Mouse (Mus musculus) midbrain, embryonic 16.5 days (tissue): ENCODE measurements around the gene Spag7. TPM values are rescaled to one million over a fixed set of nuclear protein-coding genes. Genes with fewer than 3 reads are reported as not detected.

ENCODE experiments used
- ATAC-seq: fragments of 200-750 bp; cut with Nextera tagmentation; 2 replicates; pipeline ENCODE4 v1.8.0; 2017; ENCODE audit warnings: moderate TSS enrichment
- H3K27ac ChIP-seq: fragments of 300-500 bp; sonication (generic); 2 replicates; pipeline ENCODE4 v1.5.1; 2014; ENCODE audit warnings: mild to moderate bottlenecking, low read length, mixed read lengths
- H3K27me3 ChIP-seq: fragments of 300-500 bp; sonication (generic); 2 replicates; pipeline ENCODE4 v1.6.1; 2014; ENCODE audit warnings: low read depth, low read length, mixed read lengths; ENCODE audit not compliant: control insufficient read depth, insufficient read depth
- H3K36me3 ChIP-seq: fragments of 300-500 bp; sonication (generic); 2 replicates; pipeline ENCODE4 v1.6.1; 2014; ENCODE audit warnings: mild to moderate bottlenecking, low read length, moderate library complexity, mixed read lengths; ENCODE audit not compliant: control insufficient read depth, insufficient read depth
- H3K4me1 ChIP-seq: fragments of 300-500 bp; sonication (generic); 2 replicates; pipeline ENCODE4 v1.6.1; 2014; ENCODE audit warnings: mild to moderate bottlenecking, low read length, mixed read lengths; ENCODE audit not compliant: control insufficient read depth, insufficient read depth
- H3K4me2 ChIP-seq: fragments of 300-500 bp; sonication (generic); 2 replicates; pipeline ENCODE4 v1.6.1; 2014; ENCODE audit warnings: mild to moderate bottlenecking, low read length, mixed read lengths
- H3K4me3 ChIP-seq: fragments of 300-500 bp; sonication (generic); 2 replicates; pipeline ENCODE4 v1.5.1; 2014; ENCODE audit warnings: low read depth, mild to moderate bottlenecking, low read length, moderate library complexity, mixed read lengths
- H3K9ac ChIP-seq: fragments of 300-500 bp; sonication (generic); 2 replicates; pipeline ENCODE4 v1.6.1; 2014; ENCODE audit warnings: low read depth, low read length, mixed read lengths
- H3K9me3 ChIP-seq: fragments of 300-500 bp; sonication (generic); replicated peaks from 2 replicates; pipeline ENCODE4 v1.6.1; 2014; ENCODE audit warnings: mild to moderate bottlenecking, low read length, mixed read lengths; ENCODE audit not compliant: control insufficient read depth, poor library complexity, severe bottlenecking
- WGBS: fragments of 180-500 bp; shearing (Covaris S2); extraction: QIAGEN DNeasy Blood & Tissue Kit; methylation state at CpG from one replicate; pipeline ENCODE4 v1.1.7; 2014; 5-methylcytosine and 5-hydroxymethylcytosine counted together
- polyA plus RNA-seq: library from polyadenylated mRNA; unstranded; fragments of >200 nt; fragmentation: Nextera tagmentation; extraction: Ambion mirVana; gene quantifications from 2 replicates; pipeline ENCODE4 v1.2.1, GENCODE M21; 2015

The Spag7 gene
- polyA plus RNA-seq, 1 experiment from 2014 or later, result 151 TPM

- no peak overlapping the region for H3K27ac ChIP-seq
- H3K4me3 ChIP-seq, result no peak overlapping the region
- H3K27me3 ChIP-seq, result no peaks in the 10 kb centered on the region
- H3K4me1 ChIP-seq, result no peaks in the 10 kb centered on the region
- WGBS, result 56% methylated on average over 5 of the region's 5 CpGs
- H3K9me3 ChIP-seq, result no peaks in the 10 kb centered on the region
- ATAC-seq, result no peak
- H3K9ac ChIP-seq, result no peak overlapping the region
- no peak overlapping the region for H3K4me2 ChIP-seq
- H3K36me3 ChIP-seq, result no peaks in the 10 kb centered on the region
Observed at GRCm38 (mm10) chr11:70629557-70629956, 39.7 kb downstream of the Spag7 start.

DNA sequence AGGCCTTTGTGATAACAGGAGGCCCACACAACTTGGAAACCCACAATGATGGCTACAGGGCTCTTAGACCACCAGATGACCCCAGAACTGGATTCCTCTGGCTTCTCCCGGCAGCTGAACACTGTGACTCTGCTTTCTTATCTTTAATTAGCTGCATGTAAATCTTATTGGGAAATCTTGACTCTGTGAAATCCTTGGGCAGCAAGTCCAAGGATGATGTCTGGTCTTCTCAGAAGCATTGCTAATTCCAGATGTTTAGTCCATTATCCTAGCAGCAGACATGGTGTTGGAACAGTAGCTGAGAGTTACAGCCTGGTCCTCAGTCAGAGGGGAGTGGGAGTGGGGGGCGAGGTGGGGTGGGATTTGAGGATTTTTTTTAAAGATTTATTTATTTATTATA, 40.8 kb downstream of the Spag7 start:
- H3K9me3 ChIP-seq, result no peaks in the 10 kb centered on the region
- WGBS, result 79% methylated on average over 2 of the region's 2 CpGs
- no peak overlapping the region for H3K27ac ChIP-seq
- H3K4me2 ChIP-seq, result no peak overlapping the region
- H3K36me3 ChIP-seq, result no peaks in the 10 kb centered on the region
- H3K27me3 ChIP-seq, result no peaks in the 10 kb centered on the region
- H3K9ac ChIP-seq, result no peak overlapping the region
- no peaks in the 10 kb centered on the region for H3K4me1 ChIP-seq
- H3K4me3 ChIP-seq, result no peak overlapping the region
- no peak for ATAC-seq

DNA sequence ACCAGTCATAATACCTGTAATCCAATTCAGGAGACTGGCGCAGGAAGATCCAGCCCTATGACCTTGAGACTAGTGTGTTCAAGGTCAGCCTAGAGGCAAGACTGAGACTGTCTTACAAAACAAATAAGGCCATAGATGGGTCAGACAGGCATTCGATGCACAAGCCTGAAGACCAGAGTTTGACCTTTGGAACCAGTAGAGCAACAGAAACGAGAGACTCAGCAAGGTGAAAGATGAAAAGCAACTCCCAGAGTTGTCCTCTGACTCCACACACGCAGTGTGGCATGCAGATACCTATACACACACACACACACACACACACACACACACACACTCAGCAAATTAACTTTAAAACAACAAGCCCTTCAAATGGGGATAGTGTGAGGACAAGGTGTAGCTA, 42.3 kb downstream of the Spag7 start:
- no peaks in the 10 kb centered on the region for H3K4me1 ChIP-seq
- WGBS, result 81% methylated on average over 4 of the region's 4 CpGs
- no peak overlapping the region for H3K27ac ChIP-seq
- no peaks in the 10 kb centered on the region for H3K27me3 ChIP-seq
- ATAC-seq, result no peak
- no peaks in the 10 kb centered on the region for H3K9me3 ChIP-seq
- no peak overlapping the region for H3K4me3 ChIP-seq
- H3K36me3 ChIP-seq, result no peaks in the 10 kb centered on the region
- H3K9ac ChIP-seq, result no peak overlapping the region
- no peak overlapping the region for H3K4me2 ChIP-seq

DNA sequence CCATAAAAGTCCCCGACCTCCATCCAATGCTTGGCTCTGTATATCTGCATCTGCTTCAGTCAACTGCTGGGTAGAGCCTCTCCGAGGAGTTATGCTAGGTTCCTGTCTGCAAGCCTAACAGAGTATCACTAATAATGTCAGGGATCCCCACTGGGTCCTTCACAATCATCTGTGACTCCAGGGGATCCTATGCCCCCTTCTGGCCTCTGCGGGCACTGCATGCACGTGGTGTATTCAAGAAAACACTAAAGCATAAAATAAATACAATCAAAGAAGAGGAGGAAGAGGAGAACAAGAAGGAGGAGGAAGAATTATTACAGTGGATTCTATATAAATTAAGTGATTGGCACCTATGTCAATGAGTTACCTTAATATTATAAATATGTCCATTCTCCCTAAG, 43.7 kb downstream of the Spag7 start:
- Histone ChIP-seq H3K4me3 (no peak overlapping the region), H3K4me1 (no peaks in the 10 kb centered on the region), H3K27ac (no peak overlapping the region), H3K9me3 (no peaks in the 10 kb centered on the region), H3K4me2 (no peak overlapping the region), H3K27me3 (no peaks in the 10 kb centered on the region), H3K36me3 (no peaks in the 10 kb centered on the region), H3K9ac (no peak overlapping the region)
- ATAC-seq, result no peak
- WGBS, result 53% methylated on average over 4 of the region's 4 CpGs

DNA sequence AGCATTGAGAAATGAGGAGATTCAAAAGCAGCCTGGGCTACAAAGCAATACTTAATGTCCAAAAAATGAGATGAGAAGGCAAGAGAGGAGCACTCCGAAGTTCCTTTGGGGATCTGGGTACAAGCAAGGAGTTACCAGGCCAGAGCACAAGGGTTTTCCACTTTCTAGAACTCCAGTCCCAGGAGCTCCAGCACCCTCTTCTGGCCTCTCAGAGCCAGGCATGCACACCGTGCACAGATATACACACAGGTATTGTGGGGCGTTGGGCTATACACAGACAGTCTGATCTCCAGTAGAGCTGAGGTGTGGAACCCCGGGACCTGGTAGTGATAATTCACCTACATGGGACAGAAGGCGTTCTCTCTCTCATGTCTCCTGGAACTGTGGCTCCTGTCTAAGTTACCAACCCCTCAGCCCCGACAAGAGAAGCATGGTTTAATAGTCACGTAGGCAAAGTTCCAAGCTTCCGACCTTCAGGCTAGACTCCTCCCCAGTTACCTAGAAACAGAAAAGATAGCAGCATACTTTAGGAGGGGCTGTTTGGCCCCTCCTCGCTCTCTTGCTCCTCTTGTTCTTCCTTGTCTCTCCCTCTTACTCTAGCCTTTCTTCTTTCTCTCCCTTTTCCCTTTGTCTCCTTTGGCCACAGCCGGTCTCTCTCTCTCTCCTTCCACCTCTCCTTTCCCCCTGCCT, 46.0 kb downstream of the Spag7 start:
- WGBS, result 88% methylated on average over 10 of the region's 10 CpGs
- no peak overlapping the region for H3K9ac ChIP-seq
- no peak overlapping the region for H3K4me2 ChIP-seq
- H3K36me3 ChIP-seq, result no peaks in the 10 kb centered on the region
- ATAC-seq, result no peak
- H3K27me3 ChIP-seq, result no peaks in the 10 kb centered on the region
- no peak overlapping the region for H3K27ac ChIP-seq
- H3K4me1 ChIP-seq, result no peaks in the 10 kb centered on the region
- no peaks in the 10 kb centered on the region for H3K9me3 ChIP-seq
- no peak overlapping the region for H3K4me3 ChIP-seq

GRCm38 (mm10) chr11:70621972-70622814, 47.0 kb downstream of the Spag7 start:
- Histone ChIP-seq H3K27me3 (no peaks in the 10 kb centered on the region), H3K36me3 (no peaks in the 10 kb centered on the region), H3K9ac (no peak overlapping the region), H3K27ac (no peak overlapping the region), H3K9me3 (no peaks in the 10 kb centered on the region), H3K4me1 (no peaks in the 10 kb centered on the region), H3K4me2 (no peak overlapping the region), H3K4me3 (no peak overlapping the region)
- WGBS, result 40% methylated on average over 7 of the region's 7 CpGs
- no peak for ATAC-seq

- H3K4me2 ChIP-seq, result no peak within 1 kb of the TSS
- no peak within 1 kb of the TSS for H3K4me3 ChIP-seq
- no peak within 1 kb of the TSS for H3K27ac ChIP-seq
- ATAC-seq, result no peak
- no peaks in the 10 kb centered on the region for H3K9me3 ChIP-seq
- H3K9ac ChIP-seq, result no peak within 1 kb of the TSS
- 0 out of 2 replicates have a peak, but pooled peaks cover 3% of the 10 kb centered on the region for H3K36me3 ChIP-seq
- no peaks in the 10 kb centered on the region for H3K27me3 ChIP-seq
- peaks cover 3% of the 10 kb centered on the region; the same call in 1 of the 2 replicates for H3K4me1 ChIP-seq
- WGBS, result 36% methylated on average over 1 of the region's 1 CpGs
Observed at GRCm38 (mm10) chr11:70619101-70619500, 50.1 kb downstream of the Spag7 start, which contains the start of gene Chrne. TSS of gene Chrne (minus strand) at chr11:70619216.

DNA sequence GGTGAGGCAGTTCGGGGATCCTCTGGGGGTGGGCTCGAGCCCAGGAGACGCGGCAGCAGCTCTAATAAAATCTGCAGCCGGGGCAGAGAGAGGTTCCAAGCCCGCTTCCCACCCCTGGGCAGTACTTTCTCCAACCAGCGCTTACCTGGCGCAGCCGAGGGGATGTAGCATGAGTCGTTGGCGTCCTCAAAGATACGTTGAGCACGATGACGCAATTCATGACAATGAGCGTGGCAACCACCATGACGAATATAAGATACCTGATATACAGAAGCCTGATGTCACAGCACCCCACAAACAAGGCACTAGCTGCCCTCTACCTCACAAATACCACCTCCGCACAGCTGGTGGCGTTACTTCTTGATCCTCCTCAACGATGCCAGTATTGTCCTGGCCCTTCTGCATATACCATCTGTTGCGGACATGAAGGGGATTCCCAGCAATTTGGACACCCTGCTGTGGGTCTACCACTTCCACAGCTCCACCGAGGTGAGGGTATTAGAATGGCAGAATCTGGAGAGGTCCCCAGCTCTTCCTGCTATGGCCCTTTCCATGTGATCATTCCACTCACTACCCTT, 53.6 kb downstream of the Spag7 start, which contains the start of gene 4930544D05Rik:
4930544D05Rik (plus strand) TSS at position 333 of the 578 bp plus-strand sequence.
- Histone ChIP-seq H3K9me3 (no peaks in the 10 kb centered on the region), H3K4me2 (peak within 1 kb of the TSS; percentile 46), H3K27me3 (no peaks in the 10 kb centered on the region), H3K36me3 (peaks cover 13% of the 10 kb centered on the region), H3K4me1 (peaks cover 3% of the 10 kb centered on the region; the same call in 1 of the 2 replicates), H3K4me3 (peak within 1 kb of the TSS; percentile 13; the same call in 1 of the 2 replicates), H3K27ac (no peak within 1 kb of the TSS), H3K9ac (peak within 1 kb of the TSS; percentile 4; the same call in 1 of the 2 replicates)
- WGBS, result 10% methylated on average over 21 of the region's 21 CpGs
- no peak for ATAC-seq
